Mouse (Mus musculus) urinary bladder, postnatal 4 days (tissue): ENCODE measurements around the gene Rpl18.
A peak's percentile ranks its signal among the peaks of the same experiment; 100 is the strongest.

ENCODE experiments used
- DNase-seq, 2 experiments: peaks; one replicate each; pipeline ENCODE4 v3.0.0; 2021 to 2022; ENCODE audit warnings: low spot score in 2 of 2

Gene Rpl18

GRCm38 (mm10) chr7:45700301-45701015 is 14.8 kb upstream of the Rpl18 start:
- DNase-seq = peak; percentile 62 to 78

- no peak for DNase-seq
Measured at GRCm38 (mm10) chr7:45701072-45701471, 14.2 kb upstream of the Rpl18 start.

GRCm38 (mm10) chr7:45701607-45702006 is 13.7 kb upstream of the Rpl18 start:
- no peak for DNase-seq

- no peak for DNase-seq
Measured at GRCm38 (mm10) chr7:45702316-45702715, 12.9 kb upstream of the Rpl18 start.

- no peak for DNase-seq
Measured at GRCm38 (mm10) chr7:45702809-45703520, 12.3 kb upstream of the Rpl18 start.

- no peak for DNase-seq
Measured at GRCm38 (mm10) chr7:45703521-45704033, 11.7 kb upstream of the Rpl18 start.

GRCm38 (mm10) chr7:45704046-45704559 is 11.2 kb upstream of the Rpl18 start:
- peak in 1 of 2 experiments; percentile 71 for DNase-seq

GRCm38 (mm10) chr7:45704730-45705442 is 10.4 kb upstream of the Rpl18 start, which contains the start of gene Dbp:
Gene Dbp, plus strand, starts transcription at chr7:45705088.
- peak; percentile 98 to 99 for DNase-seq

GRCm38 (mm10) chr7:45705443-45705864 is 9.8 kb upstream of the Rpl18 start:
- DNase-seq = no peak

- DNase-seq = peak; percentile 77 to 83
Measured at GRCm38 (mm10) chr7:45705873-45706281, 9.4 kb upstream of the Rpl18 start.

GRCm38 (mm10) chr7:45706721-45707241 is 8.5 kb upstream of the Rpl18 start:
- peak; percentile 87 to 90 for DNase-seq

GRCm38 (mm10) chr7:45707375-45707967 is 7.8 kb upstream of the Rpl18 start:
- peak; percentile 93 to 97 for DNase-seq

GRCm38 (mm10) chr7:45708221-45708761 is 7.0 kb upstream of the Rpl18 start:
- no peak for DNase-seq

- no peak for DNase-seq
Measured at GRCm38 (mm10) chr7:45709036-45709435, 6.2 kb upstream of the Rpl18 start.

GRCm38 (mm10) chr7:45709677-45710355 is 5.4 kb upstream of the Rpl18 start:
- DNase-seq = no peak

GRCm38 (mm10) chr7:45710477-45711191 is 4.6 kb upstream of the Rpl18 start:
- DNase-seq = no peak

- no peak for DNase-seq
Measured at GRCm38 (mm10) chr7:45711316-45712021, 3.8 kb upstream of the Rpl18 start.

- DNase-seq = no peak
Measured at GRCm38 (mm10) chr7:45712022-45712757, 3.1 kb upstream of the Rpl18 start.
